Mouse (Mus musculus): Measurements from ENCODE around the gene Pirb. TPM values are rescaled to one million over a fixed set of nuclear protein-coding genes. Genes with fewer than 3 reads are reported as not detected.

Pirb gene
- polyA plus RNA-seq, 1 experiment from 2014 or later, result 0.10 TPM

DNA sequence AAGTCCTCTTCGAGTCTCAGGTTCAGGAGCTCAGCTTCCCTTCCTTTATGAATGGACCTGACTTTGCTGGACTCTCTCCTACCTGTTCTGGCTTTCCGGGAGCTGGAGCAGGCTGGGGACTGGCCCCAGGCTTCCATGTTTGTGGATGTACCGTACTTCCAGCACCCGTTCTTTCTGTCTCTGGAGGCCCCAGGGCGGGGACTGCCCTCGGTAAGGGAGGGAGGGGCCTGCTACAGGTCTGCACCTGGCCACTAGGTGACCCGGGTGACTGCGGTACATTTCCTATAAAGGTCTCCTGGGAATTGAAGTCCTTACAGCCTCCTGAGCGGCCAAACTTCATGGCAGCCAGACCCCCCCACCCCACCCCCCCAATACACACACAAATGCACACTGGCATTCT lies 42.8 kb downstream of the Pirb start, which contains the start of gene Tmc4:
Tmc4 (minus strand) TSS at position 212 of the 400 bp plus-strand sequence.
- Histone ChIP-seq H3K9ac (ENCODE audit: low read length) (0 out of 2 replicates have a peak within 1 kb of the TSS, but pooled peaks have one; percentile 3), H3K36me3 (ENCODE audit: control insufficient read depth, insufficient read depth, low read length) (0 out of 2 replicates have a peak, but pooled peaks cover 7% of the 10 kb centered on the region), H3K27ac (ENCODE audit: low read depth, low read length) (no peak within 1 kb of the TSS), H3K4me1 (ENCODE audit: control insufficient read depth, insufficient read depth, low read length) (no peaks in the 10 kb centered on the region), H3K4me2 (ENCODE audit: low read length) (no peak within 1 kb of the TSS), H3K9me3 (replicated peaks; ENCODE audit: control insufficient read depth, low read length) (no peaks in the 10 kb centered on the region), H3K27me3 (replicated peaks; ENCODE audit: control insufficient read depth, insufficient read depth, low read length) (no peaks in the 10 kb centered on the region), H3K4me3 (ENCODE audit: low read depth, low read length) (no peak within 1 kb of the TSS)
- ATAC-seq (no peak), DNase-seq (ENCODE audit: low spot score) (no peak)
- 54% methylated on average over 9 of the region's 9 CpGs for WGBS

- Histone ChIP-seq H3K4me2 (ENCODE audit: low read length) (no peak overlapping the region), H3K4me3 (ENCODE audit: low read depth, low read length) (no peak overlapping the region), H3K9ac (ENCODE audit: low read length) (0 out of 2 replicates have a peak overlapping the region, but pooled peaks have one; percentile 3), H3K27me3 (replicated peaks; ENCODE audit: control insufficient read depth, insufficient read depth, low read length) (no peaks in the 10 kb centered on the region), H3K27ac (ENCODE audit: low read depth, low read length) (no peak overlapping the region), H3K36me3 (ENCODE audit: control insufficient read depth, insufficient read depth, low read length) (0 out of 2 replicates have a peak, but pooled peaks cover 4% of the 10 kb centered on the region), H3K9me3 (replicated peaks; ENCODE audit: control insufficient read depth, low read length) (no peaks in the 10 kb centered on the region), H3K4me1 (ENCODE audit: control insufficient read depth, insufficient read depth, low read length) (no peaks in the 10 kb centered on the region)
- no peak for ATAC-seq
- no peak for DNase-seq (ENCODE audit: low spot score)
- WGBS, result 88% methylated on average over 12 of the region's 12 CpGs
Observed at GRCm38 (mm10) chr7:3676371-3676770, 43.8 kb downstream of the Pirb start.

DNA sequence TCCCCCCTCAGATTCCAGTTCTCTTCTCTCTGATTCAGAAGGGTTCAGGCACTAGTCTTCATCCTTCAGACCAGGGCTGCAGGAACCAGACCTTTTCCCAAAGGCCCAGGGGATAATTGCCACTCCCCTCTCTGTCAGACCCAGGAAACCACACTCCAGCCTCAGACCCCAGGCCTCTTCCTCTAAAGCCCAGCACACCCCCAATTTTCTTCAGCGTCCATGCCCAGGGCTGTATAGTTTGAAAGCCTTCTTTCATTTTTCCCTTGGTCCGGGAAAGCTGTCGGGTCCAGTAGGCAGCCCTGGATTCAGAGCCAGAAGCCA lies 45.0 kb downstream of the Pirb start:
- no peak for DNase-seq (ENCODE audit: low spot score)
- Histone ChIP-seq H3K4me1 (ENCODE audit: control insufficient read depth, insufficient read depth, low read length) (no peaks in the 10 kb centered on the region), H3K9me3 (replicated peaks; ENCODE audit: control insufficient read depth, low read length) (no peaks in the 10 kb centered on the region), H3K9ac (ENCODE audit: low read length) (no peak overlapping the region), H3K27ac (ENCODE audit: low read depth, low read length) (no peak overlapping the region), H3K27me3 (replicated peaks; ENCODE audit: control insufficient read depth, insufficient read depth, low read length) (no peaks in the 10 kb centered on the region), H3K36me3 (ENCODE audit: control insufficient read depth, insufficient read depth, low read length) (0 out of 2 replicates have a peak, but pooled peaks cover 4% of the 10 kb centered on the region), H3K4me3 (ENCODE audit: low read depth, low read length) (no peak overlapping the region), H3K4me2 (ENCODE audit: low read length) (no peak overlapping the region)
- WGBS, result 77% methylated on average over 3 of the region's 3 CpGs
- no peak for ATAC-seq

DNA sequence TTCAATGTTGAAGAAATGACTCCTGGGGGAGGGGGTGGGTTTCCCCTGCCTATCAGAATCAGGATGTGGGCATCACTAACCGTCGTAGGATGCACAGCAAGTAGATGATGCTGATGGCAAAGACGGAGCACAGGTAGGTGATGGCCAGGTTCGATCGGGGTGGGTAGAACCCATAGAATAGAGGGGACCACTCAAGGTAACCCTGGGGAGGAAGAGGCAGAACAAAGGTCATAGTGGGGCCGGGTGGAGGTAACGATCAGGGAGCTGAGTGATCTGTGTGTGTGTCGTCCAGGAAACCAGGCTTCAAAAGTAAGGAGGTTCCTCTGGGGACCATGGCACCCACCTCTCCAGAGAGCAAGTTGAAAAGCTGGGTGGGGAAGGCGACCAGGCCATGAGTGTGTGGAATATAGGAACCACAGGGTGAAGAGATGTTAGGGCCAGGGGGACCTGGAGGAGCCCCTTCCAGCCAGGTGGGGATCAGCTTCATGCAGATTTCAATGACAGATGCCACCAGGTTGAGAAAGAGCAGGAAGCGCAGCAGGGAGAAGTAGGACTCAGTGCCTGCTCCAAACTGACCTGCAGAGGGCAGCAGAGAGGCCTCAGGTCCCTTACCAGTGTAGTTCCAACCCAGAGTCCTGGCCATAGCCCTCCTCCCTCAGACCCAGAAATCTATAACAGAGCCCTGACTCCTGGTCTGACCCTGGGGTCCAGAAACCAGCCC lies 45.5 kb downstream of the Pirb start:
- 73% methylated on average over 10 of the region's 10 CpGs for WGBS

DNA sequence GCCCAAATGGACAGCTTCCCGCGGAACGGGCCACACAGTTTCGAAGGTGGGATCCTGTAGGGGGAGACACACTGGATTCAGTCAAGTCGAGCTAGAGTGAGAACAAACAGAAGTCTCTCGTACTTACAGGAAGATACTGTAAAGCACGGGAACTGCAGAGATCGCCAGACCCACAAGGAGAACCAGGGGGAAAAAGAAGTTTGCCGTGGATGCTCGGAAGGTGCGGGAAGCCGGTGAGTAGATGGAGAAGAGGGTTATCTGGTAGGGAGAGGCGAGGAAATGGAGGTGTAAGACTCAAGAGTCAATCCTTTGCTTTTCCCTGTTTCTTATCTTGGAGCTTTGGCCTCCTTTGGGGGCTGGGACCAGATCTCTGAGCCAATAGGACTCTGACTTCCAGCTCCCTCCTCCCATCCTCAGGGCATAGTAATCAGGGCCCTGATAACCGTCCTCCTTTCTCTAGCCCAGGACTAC lies 53.2 kb downstream of the Pirb start:
- peaks cover 10% of the 10 kb centered on the region for H3K4me1 ChIP-seq (ENCODE audit: control insufficient read depth, insufficient read depth, low read length)
- ATAC-seq (no peak), DNase-seq (ENCODE audit: low spot score) (no peak)
- H3K36me3 ChIP-seq (ENCODE audit: control insufficient read depth, insufficient read depth, low read length), result peaks cover 16% of the 10 kb centered on the region
- 19% methylated on average over 14 of the region's 14 CpGs for WGBS
- H3K9ac ChIP-seq (ENCODE audit: low read length), result no peak overlapping the region
- H3K4me2 ChIP-seq (ENCODE audit: low read length), result no peak overlapping the region
- no peaks in the 10 kb centered on the region for H3K27me3 ChIP-seq (replicated peaks; ENCODE audit: control insufficient read depth, insufficient read depth, low read length)
- no peaks in the 10 kb centered on the region for H3K9me3 ChIP-seq (replicated peaks; ENCODE audit: control insufficient read depth, low read length)
- no peak overlapping the region for H3K27ac ChIP-seq (ENCODE audit: low read depth, low read length)
- H3K4me3 ChIP-seq (ENCODE audit: low read depth, low read length), result no peak overlapping the region

More for the DNA sequence above, 45.5 kb downstream of the Pirb start:
- Histone ChIP-seq H3K36me3 (ENCODE audit: control insufficient read depth, insufficient read depth, low read length) (0 out of 2 replicates have a peak, but pooled peaks cover 4% of the 10 kb centered on the region), H3K4me2 (ENCODE audit: low read length) (no peak overlapping the region), H3K27ac (ENCODE audit: low read depth, low read length) (no peak overlapping the region), H3K27me3 (replicated peaks; ENCODE audit: control insufficient read depth, insufficient read depth, low read length) (no peaks in the 10 kb centered on the region), H3K9ac (ENCODE audit: low read length) (no peak overlapping the region), H3K9me3 (replicated peaks; ENCODE audit: control insufficient read depth, low read length) (no peaks in the 10 kb centered on the region), H3K4me1 (ENCODE audit: control insufficient read depth, insufficient read depth, low read length) (no peaks in the 10 kb centered on the region), H3K4me3 (ENCODE audit: low read depth, low read length) (no peak overlapping the region)
- ATAC-seq (peak; percentile 90), DNase-seq (ENCODE audit: low spot score) (peak; percentile 87)

- Histone ChIP-seq H3K27me3 (replicated peaks; ENCODE audit: control insufficient read depth, insufficient read depth, low read length) (no peaks in the 10 kb centered on the region), H3K9me3 (replicated peaks; ENCODE audit: control insufficient read depth, low read length) (no peaks in the 10 kb centered on the region), H3K9ac (ENCODE audit: low read length) (peak within 1 kb of the TSS; percentile 76), H3K27ac (ENCODE audit: low read depth, low read length) (peak within 1 kb of the TSS; percentile 80), H3K36me3 (ENCODE audit: control insufficient read depth, insufficient read depth, low read length) (peaks cover 31% of the 10 kb centered on the region), H3K4me1 (ENCODE audit: control insufficient read depth, insufficient read depth, low read length) (peaks cover 10% of the 10 kb centered on the region), H3K4me3 (ENCODE audit: low read depth, low read length) (peak within 1 kb of the TSS; percentile 69), H3K4me2 (ENCODE audit: low read length) (peak within 1 kb of the TSS; percentile 84)
- DNase-seq (ENCODE audit: low spot score), result peak; percentile 99
- WGBS, result 4% methylated on average over 45 of the region's 45 CpGs
- ATAC-seq, result peak; percentile 99
Observed at GRCm38 (mm10) chr7:3665215-3666114, 54.7 kb downstream of the Pirb start, which contains the start of gene Leng1. Gene Leng1, minus strand, starts transcription at chr7:3665840.

- Histone ChIP-seq H3K27me3 (replicated peaks; ENCODE audit: control insufficient read depth, insufficient read depth, low read length) (no peaks in the 10 kb centered on the region), H3K27ac (ENCODE audit: low read depth, low read length) (peak overlapping the region; percentile 80), H3K9ac (ENCODE audit: low read length) (peak overlapping the region; percentile 76), H3K4me1 (ENCODE audit: control insufficient read depth, insufficient read depth, low read length) (peaks cover 10% of the 10 kb centered on the region), H3K4me3 (ENCODE audit: low read depth, low read length) (peak overlapping the region; percentile 69), H3K9me3 (replicated peaks; ENCODE audit: control insufficient read depth, low read length) (no peaks in the 10 kb centered on the region), H3K36me3 (ENCODE audit: control insufficient read depth, insufficient read depth, low read length) (peaks cover 39% of the 10 kb centered on the region), H3K4me2 (ENCODE audit: low read length) (peak overlapping the region; percentile 84)
- ATAC-seq (peak; percentile 37), DNase-seq (ENCODE audit: low spot score) (peak; percentile 11)
- WGBS, result 31% methylated on average over 15 of the region's 15 CpGs
Observed at GRCm38 (mm10) chr7:3664524-3665214, 55.5 kb downstream of the Pirb start.
